Mouse (Mus musculus) heart, postnatal 0 days (tissue): ENCODE measurements around the gene Ift43. TPM values are rescaled to one million over a fixed set of nuclear protein-coding genes. Genes with fewer than 3 reads are reported as not detected.

Experiments
- ATAC-seq: fragments of 200-750 bp; cut with Nextera tagmentation; 2 replicates; pipeline ENCODE4 v1.8.0; 2017; ENCODE audit warnings: low read depth, moderate number of reproducible peaks, moderate library complexity; ENCODE audit not compliant: insufficient read depth
- DNase-seq: peaks from one replicate; pipeline ENCODE4 v3.0.0-alpha.2; 2016; ENCODE audit warnings: low spot score
- H3K27ac ChIP-seq: fragments of 300-500 bp; sonication (generic); 2 replicates; pipeline ENCODE4 v1.5.1; 2014; ENCODE audit warnings: low read depth, mild to moderate bottlenecking
- H3K27me3 ChIP-seq: fragments of 300-500 bp; sonication (generic); 2 replicates; pipeline ENCODE4 v1.6.1; 2014; ENCODE audit warnings: low read length, mixed read lengths; ENCODE audit not compliant: control insufficient read depth, insufficient read depth
- H3K36me3 ChIP-seq: fragments of 300-500 bp; sonication (generic); replicated peaks from 2 replicates; pipeline ENCODE4 v1.6.1; 2014; ENCODE audit warnings: low read length, mixed read lengths; ENCODE audit not compliant: control insufficient read depth, insufficient read depth
- H3K4me1 ChIP-seq: fragments of 300-500 bp; sonication (generic); 2 replicates; pipeline ENCODE4 v1.6.1; 2014; ENCODE audit warnings: antibody characterized with exemption; ENCODE audit not compliant: control insufficient read depth, insufficient read depth
- H3K4me2 ChIP-seq: fragments of 300-500 bp; sonication (generic); 2 replicates; pipeline ENCODE4 v1.6.1; 2014; ENCODE audit warnings: low read depth, mild to moderate bottlenecking, low read length, moderate library complexity
- H3K4me3 ChIP-seq: fragments of 300-500 bp; sonication (generic); 2 replicates; pipeline ENCODE4 v1.5.1; 2014; ENCODE audit warnings: low read depth, low read length
- H3K9ac ChIP-seq: fragments of 300-500 bp; sonication (generic); replicated peaks from 2 replicates; pipeline ENCODE4 v1.6.1; 2014; ENCODE audit warnings: low read depth, low read length, mixed read lengths
- H3K9me3 ChIP-seq: fragments of 300-500 bp; sonication (generic); replicated peaks from 2 replicates; pipeline ENCODE4 v1.6.1; 2016; ENCODE audit warnings: low read length; ENCODE audit not compliant: control insufficient read depth
- CTCF ChIP-seq: IDR thresholded peaks from 2 replicates; pipeline ENCODE4 v1.5.1; 2016; ENCODE audit warnings: antibody characterized with exemption, control low read depth, low read depth
- EP300 ChIP-seq: IDR thresholded peaks from 2 replicates; pipeline ENCODE4 v1.6.1; 2016; ENCODE audit warnings: antibody characterized with exemption, low read depth
- WGBS: fragments of 180-500 bp; shearing (Covaris S2); extraction: QIAGEN DNeasy Blood & Tissue Kit; methylation state at CpG from one replicate; pipeline ENCODE4 v1.1.7; 2014; 5-methylcytosine and 5-hydroxymethylcytosine counted together
- polyA plus RNA-seq: library from polyadenylated mRNA; unstranded; fragments of >200 nt; fragmentation: Nextera tagmentation; extraction: Ambion mirVana; gene quantifications from 2 replicates; pipeline ENCODE4 v1.2.1, GENCODE M21; 2015
- total RNA-seq: library from RNA; depleted of rRNA; stranded (reverse); fragments of >200 nt; gene quantifications from 2 replicates; pipeline ENCODE4 v1.2.3, GENCODE M21; 2014; ENCODE audit warnings: low replicate concordance

Ift43 gene
- total and polyA plus RNA-seq, 2 experiments from 2014 or later, result 10.8 to 102 TPM

GRCm38 (mm10) chr12:86173314-86173713 is 91.0 kb downstream of the Ift43 start:
- Histone ChIP-seq H3K9me3 (no peaks in the 10 kb centered on the region), H3K4me3 (no peak overlapping the region), H3K9ac (no peak overlapping the region), H3K27ac (no peak overlapping the region), H3K36me3 (no peaks in the 10 kb centered on the region), H3K4me2 (no peak overlapping the region), H3K27me3 (0 out of 2 replicates have a peak, but pooled peaks cover 4% of the 10 kb centered on the region), H3K4me1 (no peaks in the 10 kb centered on the region; the same call in 1 of the 2 replicates)
- TF ChIP-seq EP300 (no peak), CTCF (no peak)
- 65% methylated on average over 6 of the region's 6 CpGs for WGBS
- DNase-seq (no peak), ATAC-seq (no peak)

- H3K9me3 ChIP-seq, result no peaks in the 10 kb centered on the region
- no peaks in the 10 kb centered on the region for H3K36me3 ChIP-seq
- H3K4me3 ChIP-seq, result no peak overlapping the region
- H3K27me3 ChIP-seq, result 0 out of 2 replicates have a peak, but pooled peaks cover 4% of the 10 kb centered on the region
- 87% methylated on average over 12 of the region's 12 CpGs for WGBS
- H3K4me1 ChIP-seq, result no peaks in the 10 kb centered on the region; the same call in 1 of the 2 replicates
- no peak for TF ChIP-seq EP300
- no peak for TF ChIP-seq CTCF
- no peak overlapping the region for H3K4me2 ChIP-seq
- no peak overlapping the region for H3K27ac ChIP-seq
- no peak for ATAC-seq
- H3K9ac ChIP-seq, result no peak overlapping the region
- no peak for DNase-seq
Measured at GRCm38 (mm10) chr12:86174369-86174768, 92.0 kb downstream of the Ift43 start.

- Histone ChIP-seq H3K9ac (no peak overlapping the region), H3K27ac (no peak overlapping the region), H3K4me3 (no peak overlapping the region), H3K9me3 (no peaks in the 10 kb centered on the region), H3K4me1 (no peaks in the 10 kb centered on the region; the same call in 1 of the 2 replicates), H3K36me3 (no peaks in the 10 kb centered on the region), H3K4me2 (no peak overlapping the region), H3K27me3 (0 out of 2 replicates have a peak, but pooled peaks cover 4% of the 10 kb centered on the region)
- TF ChIP-seq CTCF, result no peak
- TF ChIP-seq EP300, result no peak
- ATAC-seq (no peak), DNase-seq (no peak)
- 31% methylated on average over 12 of the region's 12 CpGs for WGBS
Measured at GRCm38 (mm10) chr12:86175476-86175942, 93.2 kb downstream of the Ift43 start.

GRCm38 (mm10) chr12:86176675-86177339 is 94.5 kb downstream of the Ift43 start:
- WGBS, result 70% methylated on average over 11 of the region's 11 CpGs
- H3K4me1 ChIP-seq, result no peaks in the 10 kb centered on the region; the same call in 1 of the 2 replicates
- H3K27ac ChIP-seq, result no peak overlapping the region
- no peak overlapping the region for H3K9ac ChIP-seq
- DNase-seq, result no peak
- H3K36me3 ChIP-seq, result no peaks in the 10 kb centered on the region
- no peak for ATAC-seq
- H3K27me3 ChIP-seq, result no peaks in the 10 kb centered on the region
- H3K9me3 ChIP-seq, result no peaks in the 10 kb centered on the region
- TF ChIP-seq CTCF, result no peak
- no peak for TF ChIP-seq EP300
- H3K4me3 ChIP-seq, result no peak overlapping the region
- no peak overlapping the region for H3K4me2 ChIP-seq

GRCm38 (mm10) chr12:86179266-86179665 is 96.9 kb downstream of the Ift43 start:
- no peak overlapping the region for H3K9ac ChIP-seq
- ATAC-seq, result no peak
- H3K27ac ChIP-seq, result no peak overlapping the region
- H3K27me3 ChIP-seq, result no peaks in the 10 kb centered on the region
- no peak for DNase-seq
- TF ChIP-seq EP300, result no peak
- no peak for TF ChIP-seq CTCF
- no peaks in the 10 kb centered on the region for H3K36me3 ChIP-seq
- 49% methylated on average over 7 of the region's 7 CpGs for WGBS
- no peaks in the 10 kb centered on the region for H3K9me3 ChIP-seq
- no peak overlapping the region for H3K4me3 ChIP-seq
- H3K4me2 ChIP-seq, result no peak overlapping the region
- H3K4me1 ChIP-seq, result no peaks in the 10 kb centered on the region; the same call in 1 of the 2 replicates

- no peak overlapping the region for H3K4me2 ChIP-seq
- no peaks in the 10 kb centered on the region for H3K27me3 ChIP-seq
- no peak overlapping the region for H3K27ac ChIP-seq
- ATAC-seq (no peak), DNase-seq (no peak)
- H3K36me3 ChIP-seq, result no peaks in the 10 kb centered on the region
- TF ChIP-seq EP300 (no peak), CTCF (no peak)
- H3K9ac ChIP-seq, result no peak overlapping the region
- WGBS, result 34% methylated on average over 8 of the region's 8 CpGs
- H3K4me3 ChIP-seq, result no peak overlapping the region
- H3K4me1 ChIP-seq, result no peaks in the 10 kb centered on the region
- no peaks in the 10 kb centered on the region for H3K9me3 ChIP-seq
Measured at GRCm38 (mm10) chr12:86181320-86181751, 99.0 kb downstream of the Ift43 start.
